Comparison of ENCODE assay signal across 24 mouse cellular contexts in genomic region chr8:121821770-121822169, GRCm38 (mm10). TPM values are rescaled to one million over a fixed set of nuclear protein-coding genes. Genes with fewer than 3 reads are reported as not detected.
A peak's percentile ranks its signal among the peaks of the same experiment; 100 is the strongest.
DNase-seq lines count a peak whose midpoint lies in the region; ATAC-seq and TF ChIP-seq lines count a peak whose summit lies in the region.
"Had no signal": no experiment of that assay in that cellular context is flagged by ENCODE, and none has a peak within 500 bp of the region (broad histone marks: within the 10 kb centered on the region; RNA-seq: fewer than 3 reads in every experiment).

No protein-coding gene starts in this region.

- peak; percentile 26 for DNase-seq in lung, embryonic 14.5 days
- no peak for DNase-seq in lung, postnatal 10 days
- DNase-seq in R1 (ENCODE audit: low read depth, low spot score): peak; percentile 60
- DNase-seq in gastrocnemius, adult 2 months: no peak
- no peak for DNase-seq in yolk sac, embryonic 10.5 days (ENCODE audit: low spot score)
- no peak for DNase-seq in hindbrain, postnatal 0 days (ENCODE audit: low spot score)
- DNase-seq: adrenal gland, postnatal 10 days; adrenal gland, postnatal 36 days; B cell, adult 2 months; cerebellum, adult 18-20 months; cerebellum, adult 9-10 months; cerebellum, postnatal 14 days; gastrocnemius, postnatal 25 days; heart, adult 18-20 months; heart, postnatal 14 days; heart, postnatal 4 days had no signal

- WGBS in lung, embryonic 14.5 days: 87% methylated on average over 9 of the region's 9 CpGs
- 92% methylated on average over 9 of the region's 9 CpGs for WGBS in hindbrain, postnatal 0 days

- no peak for ATAC-seq in lung, embryonic 14.5 days (ENCODE audit: insufficient read depth)
- ATAC-seq in hindbrain, postnatal 0 days: no peak
- ATAC-seq: forebrain, embryonic 13.5 days; forebrain, embryonic 16.5 days had no signal

- TF ChIP-seq CTCF in lung, embryonic 14.5 days (IDR thresholded peaks at IDR 0.05; ENCODE audit: low read depth): no peak
- no peak for TF ChIP-seq CTCF in ES-Bruce4 (IDR thresholded peaks at IDR 0.05; ENCODE audit: low read depth, low read length)
- TF ChIP-seq CTCF in gastrocnemius, adult 2 months (IDR thresholded peaks at IDR 0.05): no peak
- no peak for TF ChIP-seq CTCF in hindbrain, postnatal 0 days (IDR thresholded peaks at IDR 0.05; ENCODE audit: low read depth)

- TF ChIP-seq POLR2A in ES-Bruce4 (IDR thresholded peaks at IDR 0.05; ENCODE audit: insufficient read depth, low read length): no peak

- H3K36me3 ChIP-seq in lung, embryonic 14.5 days (ENCODE audit: insufficient read depth): peaks cover 24% of the 10 kb centered on the region; the same call in 1 of the 2 replicates
- H3K36me3 ChIP-seq in ES-Bruce4 (ENCODE audit: control insufficient read depth, insufficient read depth, low read length, poor library complexity, severe bottlenecking): peaks cover 12% of the 10 kb centered on the region
- peaks cover 12% of the 10 kb centered on the region for H3K36me3 ChIP-seq in hindbrain, postnatal 0 days (ENCODE audit: insufficient read depth, low read length)

- H3K4me1 ChIP-seq in lung, embryonic 14.5 days (ENCODE audit: insufficient read depth): no peaks in the 10 kb centered on the region
- no peaks in the 10 kb centered on the region for H3K4me1 ChIP-seq in ES-Bruce4 (ENCODE audit: control insufficient read depth, insufficient read depth, low read length)
- no peaks in the 10 kb centered on the region for H3K4me1 ChIP-seq in hindbrain, postnatal 0 days (ENCODE audit: insufficient read depth, low read length)
- H3K4me1 ChIP-seq: forebrain, embryonic 10.5 days; forebrain, embryonic 13.5 days; heart, embryonic 10.5 days; heart, embryonic 13.5 days had no signal

- no peak for TF ChIP-seq EP300 in ES-Bruce4 (IDR thresholded peaks at IDR 0.05; ENCODE audit: insufficient read depth, low read depth, low read length)

- intact Hi-C loops in gastrocnemius, adult 2 months (cut with DNase I): no loop called here

- no peaks in the 10 kb centered on the region for H3K9me3 ChIP-seq in lung, embryonic 14.5 days (ENCODE audit: low read depth, low read length)
- no peaks in the 10 kb centered on the region for H3K9me3 ChIP-seq in ES-Bruce4 (replicated peaks; ENCODE audit: control insufficient read depth, insufficient read depth, low read length, poor library complexity, severe bottlenecking)
- H3K9me3 ChIP-seq in hindbrain, postnatal 0 days (ENCODE audit: low read length): no peaks in the 10 kb centered on the region
- H3K9me3 ChIP-seq: forebrain, embryonic 10.5 days; forebrain, embryonic 13.5 days; heart, embryonic 10.5 days; heart, embryonic 13.5 days had no signal

- H3K4me3 ChIP-seq in lung, embryonic 14.5 days (ENCODE audit: low read depth, low read length): no peak overlapping the region
- H3K4me3 ChIP-seq in ES-Bruce4 (ENCODE audit: low read depth, low read length): peak overlapping the region; percentile 48
- H3K4me3 ChIP-seq in gastrocnemius, adult 2 months: no peak overlapping the region
- H3K4me3 ChIP-seq in hindbrain, postnatal 0 days (ENCODE audit: low read length): no peak overlapping the region
- H3K4me3 ChIP-seq: forebrain, embryonic 10.5 days; forebrain, embryonic 13.5 days; heart, embryonic 10.5 days; heart, embryonic 13.5 days had no signal

- no peaks in the 10 kb centered on the region for H3K27me3 ChIP-seq in lung, embryonic 14.5 days (ENCODE audit: insufficient read depth, low read length)
- no peaks in the 10 kb centered on the region for H3K27me3 ChIP-seq in ES-Bruce4 (ENCODE audit: control insufficient read depth, insufficient read depth, low read length, poor library complexity, severe bottlenecking)
- no peaks in the 10 kb centered on the region for H3K27me3 ChIP-seq in hindbrain, postnatal 0 days (ENCODE audit: insufficient read depth, low read length)
- H3K27me3 ChIP-seq: CH12.LX; forebrain, embryonic 13.5 days; heart, embryonic 13.5 days had no signal

- no peak overlapping the region for H3K27ac ChIP-seq in lung, embryonic 14.5 days (ENCODE audit: low read depth)
- H3K27ac ChIP-seq in ES-Bruce4 (ENCODE audit: insufficient read depth, low read length): peak overlapping the region; percentile 39; the same call in 1 of the 2 replicates
- H3K27ac ChIP-seq in gastrocnemius, adult 2 months: no peak overlapping the region
- H3K27ac ChIP-seq in hindbrain, postnatal 0 days: no peak overlapping the region
- H3K27ac ChIP-seq: forebrain, embryonic 10.5 days; forebrain, embryonic 13.5 days; heart, embryonic 10.5 days; heart, embryonic 13.5 days; hindbrain, embryonic 14.5 days had no signal

- H3K4me2 ChIP-seq in lung, embryonic 14.5 days: no peak overlapping the region
- no peak overlapping the region for H3K4me2 ChIP-seq in hindbrain, postnatal 0 days (ENCODE audit: low read depth, low read length)
- H3K4me2 ChIP-seq: forebrain, embryonic 13.5 days; heart, embryonic 13.5 days; hindbrain, embryonic 14.5 days had no signal

- no peak overlapping the region for H3K9ac ChIP-seq in lung, embryonic 14.5 days
- peak overlapping the region; percentile 42 for H3K9ac ChIP-seq in ES-Bruce4 (ENCODE audit: low read depth, poor library complexity, severe bottlenecking)
- H3K9ac ChIP-seq in hindbrain, postnatal 0 days (replicated peaks; ENCODE audit: low read length): no peak overlapping the region
- H3K9ac ChIP-seq: forebrain, embryonic 13.5 days; heart, embryonic 13.5 days; hindbrain, embryonic 14.5 days had no signal

RNA-seq across cellular contexts. Expression of gene Klhdc4, which starts 7.6 kb away (rescaled TPM):
- 42.2 and 47.7 TPM in 2 replicates for polyA plus RNA-seq in lung, embryonic 14.5 days (2014; fragmentation: Nextera tagmentation; extraction: Ambion mirVana)
- 34.6 and 42.1 TPM in 2 replicates for polyA plus RNA-seq in ES-Bruce4 (2011; ENCODE audit: insufficient read depth, insufficient read length, low read depth, missing spikeins)
- total RNA-seq in gastrocnemius, adult 2 months (2021): 10 to 100 TPM; 10.1 to 13.7 TPM
- 25.2 and 32.5 TPM in 2 replicates for total RNA-seq in hindbrain, postnatal 0 days (2014; rRNA removed)
- polyA plus RNA-seq in hindbrain, postnatal 0 days (2015; fragmentation: Nextera tagmentation; extraction: Ambion mirVana): 34.5 and 36.3 TPM in 2 replicates

Comparison
In these comparisons a context has a peak if more than half of its experiments do, and no peak if none do; other contexts are left out.
1. DNase-seq: peak in lung, embryonic 14.5 days (single experiment) and R1 (single experiment); none in lung, postnatal 10 days (single experiment), gastrocnemius, adult 2 months (single experiment), yolk sac, embryonic 10.5 days (single experiment) and hindbrain, postnatal 0 days (single experiment).